Mouse (Mus musculus): ENCODE results near the gene Kctd10.

The Kctd10 gene

GRCm38 (mm10) chr5:114380209-114381012 lies at the start of gene Kctd10, which contains the start of gene Ube3b:
Kctd10 (minus strand) TSS chr5:114380508.
Ube3b (plus strand) TSS chr5:114380607.
- peak; percentile 62 for DNase-seq (ENCODE audit: low spot score)

GRCm38 (mm10) chr5:114429781-114430180 lies 49.5 kb upstream of the Kctd10 start:
- no peak for DNase-seq (ENCODE audit: low spot score)

- DNase-seq (ENCODE audit: low spot score): no peak
Measured at GRCm38 (mm10) chr5:114428621-114429020, 48.3 kb upstream of the Kctd10 start.

GRCm38 (mm10) chr5:114426732-114427131 lies 46.4 kb upstream of the Kctd10 start:
- DNase-seq (ENCODE audit: low spot score): no peak

- DNase-seq (ENCODE audit: low spot score): no peak
Measured at GRCm38 (mm10) chr5:114423961-114424360, 43.7 kb upstream of the Kctd10 start.

GRCm38 (mm10) chr5:114422591-114422990 lies 42.3 kb upstream of the Kctd10 start:
- DNase-seq (ENCODE audit: low spot score): no peak

GRCm38 (mm10) chr5:114421561-114422298 lies 41.4 kb upstream of the Kctd10 start:
- DNase-seq (ENCODE audit: low spot score): no peak

- DNase-seq (ENCODE audit: low spot score): no peak
Measured at GRCm38 (mm10) chr5:114418541-114418940, 38.2 kb upstream of the Kctd10 start.

GRCm38 (mm10) chr5:114416855-114417254 lies 36.5 kb upstream of the Kctd10 start:
- no peak for DNase-seq (ENCODE audit: low spot score)

- DNase-seq (ENCODE audit: low spot score): no peak
Measured at GRCm38 (mm10) chr5:114415606-114416005, 35.3 kb upstream of the Kctd10 start.

GRCm38 (mm10) chr5:114413067-114413735 lies 32.9 kb upstream of the Kctd10 start:
- no peak for DNase-seq (ENCODE audit: low spot score)

GRCm38 (mm10) chr5:114412361-114412998 lies 32.2 kb upstream of the Kctd10 start:
- DNase-seq (ENCODE audit: low spot score): no peak

GRCm38 (mm10) chr5:114410429-114410828 lies 30.1 kb upstream of the Kctd10 start:
- no peak for DNase-seq (ENCODE audit: low spot score)

GRCm38 (mm10) chr5:114408846-114409245 lies 28.5 kb upstream of the Kctd10 start:
- no peak for DNase-seq (ENCODE audit: low spot score)

GRCm38 (mm10) chr5:114407810-114408209 lies 27.5 kb upstream of the Kctd10 start:
- no peak for DNase-seq (ENCODE audit: low spot score)

GRCm38 (mm10) chr5:114407269-114407668 lies 27.0 kb upstream of the Kctd10 start:
- DNase-seq (ENCODE audit: low spot score): no peak

- DNase-seq (ENCODE audit: low spot score): no peak
Measured at GRCm38 (mm10) chr5:114406592-114406991, 26.3 kb upstream of the Kctd10 start.

- DNase-seq (ENCODE audit: low spot score): no peak
Measured at GRCm38 (mm10) chr5:114393169-114393568, 12.9 kb upstream of the Kctd10 start.

- no peak for DNase-seq (ENCODE audit: low spot score)
Measured at GRCm38 (mm10) chr5:114384448-114384847, 4.1 kb upstream of the Kctd10 start.

- no peak for DNase-seq (ENCODE audit: low spot score)
Measured at GRCm38 (mm10) chr5:114383184-114383904, 3.0 kb upstream of the Kctd10 start.

- no peak for DNase-seq (ENCODE audit: low spot score)
Measured at GRCm38 (mm10) chr5:114381013-114381351, 674 bp upstream of the Kctd10 start.

GRCm38 (mm10) chr5:114379763-114380162 lies 545 bp downstream of the Kctd10 start:
- no peak for DNase-seq (ENCODE audit: low spot score)
